Mouse (Mus musculus) cerebellum, adult 2 months (tissue): ENCODE measurements around the gene Apex2. TPM values are rescaled to one million over a fixed set of nuclear protein-coding genes. Genes with fewer than 3 reads are reported as not detected.

Experiments used
- DNase-seq, 2 experiments: peaks; one replicate each; pipeline ENCODE4 v3.0.0; 2021
- H3K27ac ChIP-seq: fragments of 200-500 bp; 2 replicates; pipeline ENCODE4 v1.5.1; 2012; ENCODE audit warnings: low read length, control low read depth, inconsistent platforms; ENCODE audit not compliant: insufficient read depth
- H3K27me3 ChIP-seq: fragments of 200-500 bp; 2 replicates; pipeline ENCODE4 v1.6.1; 2012; ENCODE audit warnings: inconsistent platforms, mild to moderate bottlenecking, low read length, moderate library complexity; ENCODE audit not compliant: control insufficient read depth, insufficient read depth
- H3K4me1 ChIP-seq: fragments of 200-500 bp; 2 replicates; pipeline ENCODE4 v1.6.1; 2011; ENCODE audit warnings: low read length; ENCODE audit not compliant: control insufficient read depth, insufficient read depth
- H3K4me3 ChIP-seq: fragments of 200-500 bp; replicated peaks from 2 replicates; pipeline ENCODE3; 2011; ENCODE audit warnings: mild to moderate bottlenecking, low read depth, low read length, control low read depth; ENCODE audit not compliant: insufficient read depth
- CTCF ChIP-seq: fragments of 200-500 bp; IDR thresholded peaks from 2 replicates; pipeline ENCODE4 v1.5.1; 2011; ENCODE audit warnings: low read depth, mild to moderate bottlenecking, control low read depth, low read length, moderate library complexity, borderline replicate concordance; ENCODE audit not compliant: insufficient read depth
- POLR2A ChIP-seq: fragments of 200-500 bp; IDR thresholded peaks from 2 replicates; pipeline ENCODE4 v1.6.1; 2011; ENCODE audit warnings: low read length, control low read depth, borderline replicate concordance; ENCODE audit not compliant: insufficient read depth
- WGBS: fragments of 180-500 bp; shearing (Covaris S2); methylation state at CpG from one replicate; pipeline ENCODE4 v1.1.7; 2018; 5-methylcytosine and 5-hydroxymethylcytosine counted together
- polyA plus RNA-seq: library from polyadenylated mRNA; depleted of rRNA; stranded (reverse); fragments of >200 nt; gene quantifications from 2 replicates; pipeline ENCODE4 v1.2.3, GENCODE M21; 2012; rRNA removed

Gene Apex2
- polyA plus RNA-seq, 1 experiment: 10.5 TPM

DNA sequence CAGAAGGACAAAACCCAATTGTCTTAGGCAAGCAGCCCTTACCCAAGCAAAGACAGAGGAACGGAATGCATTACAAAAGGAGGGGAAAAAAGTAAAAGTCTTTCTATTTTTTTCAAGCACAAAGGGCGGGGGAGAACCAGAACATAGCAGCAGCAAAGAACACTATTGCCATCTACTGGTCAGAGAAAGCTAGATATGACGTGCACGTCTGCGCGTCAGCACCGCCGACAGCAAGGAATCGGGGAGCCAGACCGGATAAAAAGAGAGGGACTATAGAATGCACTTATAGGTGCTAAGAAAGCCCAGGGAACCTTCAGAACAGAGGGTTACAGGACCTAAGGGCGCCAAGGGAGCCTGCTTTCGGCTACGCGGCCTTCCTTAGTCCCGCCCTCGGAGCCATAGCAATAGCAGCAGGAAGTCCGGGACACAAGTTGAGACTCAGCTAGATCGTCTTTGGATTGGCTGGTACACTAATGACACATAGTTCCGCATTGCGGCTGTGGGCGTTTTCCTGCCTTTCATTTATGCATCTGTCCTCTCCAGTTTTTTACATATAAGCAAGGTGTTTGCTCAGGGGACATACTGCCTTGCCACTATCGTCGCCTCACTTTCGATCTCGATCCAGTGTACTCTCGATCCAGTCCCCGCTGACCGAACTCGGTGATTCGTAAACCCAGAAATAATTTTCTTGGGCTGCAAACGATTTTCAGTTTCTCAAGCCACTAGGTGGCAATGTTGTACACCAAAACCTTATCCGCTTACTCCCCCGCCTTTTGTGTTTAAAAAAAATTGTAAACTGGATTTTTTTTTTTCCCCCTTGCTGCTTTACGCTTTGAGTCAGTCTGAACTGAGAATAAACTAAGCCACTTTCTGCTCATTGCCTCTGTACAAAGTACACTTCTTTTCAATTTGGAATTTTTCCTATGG, 111.6 kb downstream of the Apex2 start:
- TF ChIP-seq CTCF (peak; percentile 70), POLR2A (no peak)
- DNase-seq: peak; percentile 90 to 93
- H3K4me1 ChIP-seq: no peaks in the 10 kb centered on the region
- H3K4me3 ChIP-seq: peak overlapping the region; percentile 95
- peak overlapping the region; percentile 100 for H3K27ac ChIP-seq
- no peaks in the 10 kb centered on the region for H3K27me3 ChIP-seq
- under 1% methylated on average over 34 of the region's 34 CpGs for WGBS

DNA sequence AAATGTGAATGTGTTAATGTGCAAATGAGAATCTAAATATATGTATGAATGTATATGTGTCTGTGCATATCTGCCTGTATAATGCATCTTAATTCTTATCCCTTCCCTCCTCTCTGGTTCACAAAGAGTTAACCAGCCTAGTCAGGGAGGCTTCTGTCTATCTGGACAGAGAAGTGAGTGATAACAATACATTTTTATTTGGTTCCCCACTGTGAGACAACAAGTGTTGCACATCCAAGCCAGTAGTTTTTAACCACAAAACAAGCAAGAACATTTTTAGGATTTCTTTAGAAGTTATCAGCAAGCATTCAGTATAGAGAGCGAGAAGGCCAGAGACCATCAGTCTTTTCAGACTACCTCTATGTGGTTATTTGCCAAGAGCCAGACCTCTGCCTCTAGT, 118.3 kb downstream of the Apex2 start:
- no peak for TF ChIP-seq CTCF
- TF ChIP-seq POLR2A: no peak
- no peak overlapping the region for H3K27ac ChIP-seq
- WGBS: 75% methylated on average over 1 of the region's 1 CpGs
- H3K27me3 ChIP-seq: no peaks in the 10 kb centered on the region
- no peak overlapping the region for H3K4me3 ChIP-seq
- DNase-seq: no peak
- no peaks in the 10 kb centered on the region for H3K4me1 ChIP-seq

Other genes with a start within 250 kb of the Apex2 start
- gene Tmem29, start 130.7 kb downstream of the Apex2 start, polyA plus RNA-seq: 29.6 and 34.2 TPM in 2 replicates
- 2.8 and 6.8 TPM in 2 replicates for gene Alas2, start 42.5 kb downstream of the Apex2 start, polyA plus RNA-seq
- 1.1 and 1.6 TPM in 2 replicates for gene Pfkfb1, start 1.6 kb downstream of the Apex2 start, polyA plus RNA-seq
- gene Tro, start 67.7 kb upstream of the Apex2 start, polyA plus RNA-seq: 79.9 and 82.8 TPM in 2 replicates
- gene Maged2, start 224.5 kb upstream of the Apex2 start, polyA plus RNA-seq: 68.7 and 70.8 TPM in 2 replicates